Mouse (Mus musculus) gastrocnemius, adult 2 months (tissue): ENCODE results near the gene Psg23. TPM values are rescaled to one million over a fixed set of nuclear protein-coding genes. Genes with fewer than 3 reads are reported as not detected.
"Not testable (repeated sequence)": the region's sequence is repeated elsewhere in the genome, so short reads cannot be mapped to it uniquely, and the experiment has no call there.

Experiments used
- DNase-seq: peaks from one replicate; pipeline ENCODE4 v3.0.0; 2022
- H3K27ac ChIP-seq: fragments of 200-600 bp; 2 replicates; pipeline ENCODE4 v1.8.1; 2022; ENCODE audit warnings: mild to moderate bottlenecking
- H3K4me3 ChIP-seq: fragments of 200-600 bp; 2 replicates; pipeline ENCODE4 v1.8.1; 2022; ENCODE audit warnings: mild to moderate bottlenecking, moderate library complexity
- CTCF ChIP-seq: fragments of 200-600 bp; IDR thresholded peaks from 2 replicates; pipeline ENCODE4 v1.8.1; 2022; ENCODE audit warnings: antibody characterized with exemption, mild to moderate bottlenecking, moderate library complexity
- intact Hi-C: fragments of 180-260 bp; cut with DNase I; formaldehyde crosslinking; loops from one replicate; pipeline ENCODE4 v1.15.1; 2025
- long read RNA-seq, 2 experiments: library from polyadenylated mRNA; stranded (forward); transcript quantifications; one replicate each; pipeline ENCODE4 v2.0.0; 2021
- total RNA-seq, 2 experiments: library from RNA; stranded (reverse); gene quantifications; 2 replicates each; pipeline ENCODE4 v1.2.3; 2021

Psg23 gene
- not detected for total RNA-seq
- long read RNA-seq, experiment 1, result 0 reads
- long read RNA-seq, experiment 2, result 0 reads

DNA sequence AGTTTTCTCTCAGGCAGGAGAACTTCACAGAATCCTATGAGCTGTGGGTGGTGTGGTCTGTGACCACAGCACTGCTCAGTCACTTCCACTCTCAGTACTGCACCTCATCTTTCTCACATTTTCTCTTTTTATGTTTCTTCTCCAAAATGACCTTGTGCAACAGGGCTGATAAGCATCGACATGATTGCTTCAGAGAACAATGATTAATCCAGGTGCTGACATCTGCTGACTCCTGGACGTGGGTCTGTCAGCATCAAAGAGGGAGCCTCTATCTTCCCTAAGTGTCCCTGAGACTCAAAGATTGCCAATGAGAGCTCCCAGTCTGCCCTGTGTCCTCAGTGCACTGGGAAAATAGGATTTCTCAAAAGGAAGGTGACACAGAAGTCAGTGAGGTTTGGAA lies at the start of gene Psg23:
Psg23 (minus strand) TSS at position 101 of the 400 bp plus-strand sequence.
- DNase-seq, intact Hi-C loops, H3K27ac ChIP-seq, H3K4me3 ChIP-seq: not testable (repeated sequence)

DNA sequence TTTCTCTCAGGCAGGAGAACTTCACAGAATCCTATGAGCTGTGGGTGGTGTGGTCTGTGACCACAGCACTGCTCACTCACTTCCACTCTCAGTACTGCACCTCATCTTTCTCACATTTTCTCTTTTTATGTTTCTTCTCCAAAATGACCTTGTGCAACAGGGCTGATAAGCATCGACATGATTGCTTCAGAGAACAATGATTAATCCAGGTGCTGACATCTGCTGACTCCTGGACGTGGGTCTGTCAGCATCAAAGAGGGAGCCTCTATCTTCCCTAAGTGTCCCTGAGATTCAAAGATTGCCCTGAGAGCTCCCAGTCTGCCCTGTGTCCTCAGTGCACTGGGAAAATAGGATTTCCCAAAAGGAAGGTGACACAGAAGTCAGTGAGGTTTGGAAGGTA lies 40.3 kb upstream of the Psg23 start, which contains the start of gene Psg21:
Psg21 (minus strand) TSS at position 101 of the 400 bp plus-strand sequence.
- DNase-seq, intact Hi-C loops, H3K27ac ChIP-seq, H3K4me3 ChIP-seq: not testable (repeated sequence)

DNA sequence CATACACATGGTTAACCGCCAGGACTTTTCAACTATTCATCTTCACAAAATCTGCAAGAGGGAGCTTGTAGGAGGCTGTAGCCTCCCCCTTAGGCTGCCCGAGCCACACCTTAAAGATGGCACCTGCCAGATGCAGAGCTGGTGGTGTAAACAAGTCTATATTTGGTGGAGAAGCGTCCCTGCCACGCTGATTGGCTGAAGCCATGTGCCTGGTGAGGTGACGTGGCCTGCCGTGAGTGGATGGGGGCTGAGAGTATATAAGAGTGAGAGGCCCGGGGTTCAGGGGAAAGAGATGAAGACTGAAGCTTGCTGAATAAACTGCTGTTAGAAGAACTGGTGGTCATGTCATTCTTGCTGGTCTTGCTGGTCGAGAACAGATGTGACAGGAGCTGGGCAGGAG lies 10.6 kb upstream of the Psg23 start:
- H3K27ac ChIP-seq, DNase-seq, intact Hi-C loops, H3K4me3 ChIP-seq: not testable (repeated sequence)

GRCm38 (mm10) chr7:18567205-18567604 lies 49.1 kb downstream of the Psg23 start, which contains the start of gene Psg27:
Gene Psg27, minus strand, starts transcription at chr7:18567305.
- intact Hi-C loops, result no loop called here
- TF ChIP-seq CTCF, result no peak
- no peak within 1 kb of the TSS for H3K4me3 ChIP-seq
- no peak for DNase-seq
- H3K27ac ChIP-seq, result no peak within 1 kb of the TSS

DNA sequence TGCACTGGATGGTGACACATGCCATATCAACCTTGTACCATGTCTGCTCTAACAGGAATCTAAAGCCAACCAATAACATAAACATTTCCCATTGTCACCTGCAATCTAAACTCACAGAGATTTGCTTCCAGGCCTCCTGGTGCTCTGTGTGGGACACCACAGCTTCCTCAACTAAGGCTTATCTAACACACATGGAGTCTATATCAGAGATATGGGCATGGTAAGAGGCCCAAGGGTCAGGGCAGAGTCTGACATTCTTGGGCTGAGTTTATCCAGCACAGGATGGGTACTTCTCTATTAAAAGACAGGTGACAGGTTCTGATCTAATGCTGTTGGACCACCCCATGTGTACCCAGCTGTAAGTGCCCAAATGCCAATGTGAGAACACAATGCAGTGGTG lies 56.5 kb downstream of the Psg23 start:
- TF ChIP-seq CTCF, result no peak
- no peak for DNase-seq
- H3K27ac ChIP-seq, result no peak overlapping the region
- intact Hi-C loops, result no loop called here
- no peak overlapping the region for H3K4me3 ChIP-seq

Other genes with a start within 250 kb of the Psg23 start
- gene Psg28, start 184.5 kb downstream of the Psg23 start, total RNA-seq, result not detected
- gene Psg26, start 132.3 kb downstream of the Psg23 start, total RNA-seq, result not detected
- gene Psg25, start 84.2 kb downstream of the Psg23 start, total RNA-seq, result not detected
- gene Psg27, start 49.2 kb downstream of the Psg23 start, total RNA-seq, result not detected
- gene Psg21, start 40.2 kb upstream of the Psg23 start, total RNA-seq, result not detected
- gene Psg20, start 69.7 kb upstream of the Psg23 start, total RNA-seq, result not detected
- not detected for gene Psg22, start 101.6 kb upstream of the Psg23 start, total RNA-seq
- gene Psg19, start 182.0 kb upstream of the Psg23 start, total RNA-seq, result not detected
- gene Psg17, start 205.1 kb upstream of the Psg23 start, total RNA-seq, result not detected
- gene Mill2, start 223.5 kb upstream of the Psg23 start, total RNA-seq, result 1 to 10 TPM; 2.4 to 4.0 TPM